Mouse (Mus musculus) liver, embryonic 16.5 days (tissue): ENCODE data around the gene Trmo. TPM values are rescaled to one million over a fixed set of nuclear protein-coding genes. Genes with fewer than 3 reads are reported as not detected.

Source experiments
- ATAC-seq: fragments of 200-750 bp; cut with Nextera tagmentation; 2 replicates; pipeline ENCODE4 v1.8.0; 2017; ENCODE audit warnings: low read depth, mild to moderate bottlenecking, moderate number of reproducible peaks, moderate library complexity
- H3K27ac ChIP-seq: fragments of 300-500 bp; sonication (generic); 2 replicates; pipeline ENCODE4 v1.5.1; 2014; ENCODE audit warnings: mild to moderate bottlenecking, low read length
- H3K27me3 ChIP-seq: fragments of 300-500 bp; sonication (generic); 2 replicates; pipeline ENCODE4 v1.6.1; 2014; ENCODE audit warnings: low read depth, low read length, mixed read lengths; ENCODE audit not compliant: control insufficient read depth, insufficient read depth
- H3K36me3 ChIP-seq: fragments of 300-500 bp; sonication (generic); 2 replicates; pipeline ENCODE4 v1.6.1; 2014; ENCODE audit warnings: mild to moderate bottlenecking; ENCODE audit not compliant: control insufficient read depth, insufficient read depth
- H3K4me1 ChIP-seq: fragments of 300-500 bp; sonication (generic); 2 replicates; pipeline ENCODE4 v1.6.1; 2014; ENCODE audit warnings: low read depth, low read length, mixed read lengths; ENCODE audit not compliant: control insufficient read depth
- H3K4me2 ChIP-seq: fragments of 300-500 bp; sonication (generic); 2 replicates; pipeline ENCODE4 v1.6.1; 2014; ENCODE audit warnings: low read depth, low read length, mixed read lengths
- H3K4me3 ChIP-seq: fragments of 300-500 bp; sonication (generic); 2 replicates; pipeline ENCODE4 v1.5.1; 2014; ENCODE audit warnings: low read depth, mild to moderate bottlenecking, low read length
- H3K9ac ChIP-seq: fragments of 300-500 bp; sonication (generic); 2 replicates; pipeline ENCODE4 v1.6.1; 2014; ENCODE audit warnings: low read depth, low read length
- H3K9me3 ChIP-seq: fragments of 300-500 bp; sonication (generic); replicated peaks from 2 replicates; pipeline ENCODE4 v1.6.1; 2016; ENCODE audit warnings: low read length; ENCODE audit not compliant: control insufficient read depth
- WGBS: fragments of 180-500 bp; shearing (Covaris S2); extraction: QIAGEN DNeasy Blood & Tissue Kit; methylation state at CpG from one replicate; pipeline ENCODE4 v1.1.7; 2014; ENCODE audit not compliant: insufficient replicate concordance; 5-methylcytosine and 5-hydroxymethylcytosine counted together
- polyA plus RNA-seq: library from polyadenylated mRNA; unstranded; fragments of >200 nt; fragmentation: Nextera tagmentation; extraction: Ambion mirVana; gene quantifications from 2 replicates; pipeline ENCODE4 v1.2.1, GENCODE M21; 2015

Trmo gene
- polyA plus RNA-seq, 1 experiment from 2014 or later = 7.1 TPM

DNA sequence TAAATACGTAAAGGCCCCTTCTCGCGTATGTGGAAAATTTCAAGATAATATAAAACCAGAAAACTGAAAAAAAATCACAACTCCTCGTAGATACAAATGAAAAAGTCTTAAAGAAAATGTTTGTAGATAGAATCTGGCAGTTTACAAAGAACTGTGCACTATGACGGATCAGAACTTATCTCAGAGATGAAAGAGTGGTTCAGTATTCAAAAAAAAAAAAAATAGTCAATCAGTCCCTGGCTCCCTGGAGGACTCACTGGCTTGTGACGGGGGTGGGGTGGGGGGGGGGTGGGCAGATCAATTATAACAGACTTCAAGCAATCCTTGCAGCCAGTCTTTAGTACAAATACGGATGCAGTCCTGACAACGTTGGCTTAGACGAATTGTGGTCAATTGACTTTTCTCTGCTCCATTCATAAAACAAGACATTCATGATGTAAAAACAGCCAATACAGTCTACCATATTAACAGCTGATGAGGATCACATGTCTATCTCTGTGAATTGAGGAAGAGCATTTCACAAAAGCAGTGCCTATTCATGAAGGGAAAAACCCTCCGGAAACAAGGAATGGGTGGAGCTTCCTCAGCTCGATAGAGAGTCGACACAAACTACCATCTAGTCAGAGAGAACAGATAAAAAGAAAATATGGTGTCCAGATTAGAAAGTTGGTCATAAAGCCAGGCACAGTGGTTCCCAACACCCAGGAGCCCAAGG lies 29.5 kb downstream of the Trmo start:
- no peak for ATAC-seq

DNA sequence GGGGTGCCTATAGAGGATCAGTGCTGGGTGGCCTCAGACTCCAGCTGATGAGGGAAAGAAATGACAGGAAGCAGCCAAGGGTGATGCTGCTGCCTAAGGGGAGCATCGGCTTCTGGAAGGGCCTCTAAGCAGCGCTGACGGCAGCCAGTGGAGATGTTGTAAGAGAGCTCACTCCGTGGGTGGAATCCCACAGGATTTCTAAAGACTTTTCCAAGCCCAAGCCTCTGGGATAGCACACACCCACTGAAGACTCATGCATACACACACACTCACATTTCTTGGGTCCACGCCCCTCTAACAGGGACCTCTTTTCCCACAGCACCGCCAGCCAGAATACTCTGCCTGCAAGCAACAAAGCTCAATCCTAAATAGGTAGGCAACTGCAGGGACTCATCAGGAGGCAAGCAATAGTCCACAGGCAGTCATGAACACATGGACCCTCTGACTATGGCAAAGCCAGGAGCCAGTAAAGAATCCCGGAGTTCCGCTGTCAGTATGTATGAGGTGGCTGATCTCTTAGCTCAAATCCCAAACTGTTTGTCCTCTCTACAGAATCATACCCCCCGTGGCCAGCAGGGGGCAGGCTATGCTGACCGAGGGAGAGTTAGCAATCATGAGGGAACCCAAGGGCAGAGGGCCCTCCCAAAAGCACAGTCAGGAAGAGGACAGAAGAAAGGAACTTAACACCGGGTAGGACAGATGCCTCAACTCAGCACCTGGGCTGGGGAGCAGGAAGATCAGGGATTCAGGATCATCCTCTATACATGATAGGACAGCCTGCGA lies 32.7 kb downstream of the Trmo start:
- Histone ChIP-seq H3K4me2 (no peak overlapping the region), H3K4me3 (no peak overlapping the region), H3K9ac (no peak overlapping the region), H3K4me1 (no peaks in the 10 kb centered on the region), H3K27ac (no peak overlapping the region), H3K9me3 (no peaks in the 10 kb centered on the region), H3K27me3 (peaks cover 15% of the 10 kb centered on the region), H3K36me3 (no peaks in the 10 kb centered on the region)
- 47% methylated on average over 12 of the region's 12 CpGs for WGBS
- ATAC-seq = no peak

More for the DNA sequence above, 29.5 kb downstream of the Trmo start:
- H3K9me3 ChIP-seq = peaks cover 2% of the 10 kb centered on the region
- WGBS = 48% methylated on average over 12 of the region's 12 CpGs
- H3K27me3 ChIP-seq = peaks cover 2% of the 10 kb centered on the region
- no peaks in the 10 kb centered on the region for H3K4me1 ChIP-seq
- no peak overlapping the region for H3K4me2 ChIP-seq
- H3K36me3 ChIP-seq = no peaks in the 10 kb centered on the region
- H3K9ac ChIP-seq = no peak overlapping the region
- no peak overlapping the region for H3K27ac ChIP-seq
- H3K4me3 ChIP-seq = no peak overlapping the region

- no peak for ATAC-seq
- H3K36me3 ChIP-seq = no peaks in the 10 kb centered on the region
- no peak overlapping the region for H3K4me2 ChIP-seq
- H3K4me1 ChIP-seq = no peaks in the 10 kb centered on the region
- no peak overlapping the region for H3K4me3 ChIP-seq
- peaks cover 48% of the 10 kb centered on the region for H3K27me3 ChIP-seq
- no peak overlapping the region for H3K27ac ChIP-seq
- H3K9ac ChIP-seq = no peak overlapping the region
- no peaks in the 10 kb centered on the region for H3K9me3 ChIP-seq
- WGBS = 13% methylated on average over 10 of the region's 10 CpGs
Measured at GRCm38 (mm10) chr4:46353045-46353444, 36.2 kb downstream of the Trmo start.

GRCm38 (mm10) chr4:46349530-46349929 lies 39.7 kb downstream of the Trmo start:
- Histone ChIP-seq H3K9me3 (no peaks in the 10 kb centered on the region), H3K9ac (no peak overlapping the region), H3K4me2 (no peak overlapping the region), H3K27ac (no peak overlapping the region), H3K36me3 (no peaks in the 10 kb centered on the region), H3K4me3 (no peak overlapping the region), H3K27me3 (peaks cover 81% of the 10 kb centered on the region), H3K4me1 (peaks cover 2% of the 10 kb centered on the region; the same call in 1 of the 2 replicates)
- 39% methylated on average over 5 of the region's 5 CpGs for WGBS
- no peak for ATAC-seq

- H3K9ac ChIP-seq = no peak overlapping the region
- ATAC-seq = no peak
- no peak overlapping the region for H3K4me3 ChIP-seq
- no peak overlapping the region for H3K4me2 ChIP-seq
- H3K27me3 ChIP-seq = peaks cover 87% of the 10 kb centered on the region
- no peaks in the 10 kb centered on the region for H3K36me3 ChIP-seq
- 17% methylated on average over 9 of the region's 9 CpGs for WGBS
- no peak overlapping the region for H3K27ac ChIP-seq
- H3K9me3 ChIP-seq = no peaks in the 10 kb centered on the region
- H3K4me1 ChIP-seq = peaks cover 5% of the 10 kb centered on the region; the same call in 1 of the 2 replicates
Measured at GRCm38 (mm10) chr4:46348897-46349296, 40.3 kb downstream of the Trmo start.

DNA sequence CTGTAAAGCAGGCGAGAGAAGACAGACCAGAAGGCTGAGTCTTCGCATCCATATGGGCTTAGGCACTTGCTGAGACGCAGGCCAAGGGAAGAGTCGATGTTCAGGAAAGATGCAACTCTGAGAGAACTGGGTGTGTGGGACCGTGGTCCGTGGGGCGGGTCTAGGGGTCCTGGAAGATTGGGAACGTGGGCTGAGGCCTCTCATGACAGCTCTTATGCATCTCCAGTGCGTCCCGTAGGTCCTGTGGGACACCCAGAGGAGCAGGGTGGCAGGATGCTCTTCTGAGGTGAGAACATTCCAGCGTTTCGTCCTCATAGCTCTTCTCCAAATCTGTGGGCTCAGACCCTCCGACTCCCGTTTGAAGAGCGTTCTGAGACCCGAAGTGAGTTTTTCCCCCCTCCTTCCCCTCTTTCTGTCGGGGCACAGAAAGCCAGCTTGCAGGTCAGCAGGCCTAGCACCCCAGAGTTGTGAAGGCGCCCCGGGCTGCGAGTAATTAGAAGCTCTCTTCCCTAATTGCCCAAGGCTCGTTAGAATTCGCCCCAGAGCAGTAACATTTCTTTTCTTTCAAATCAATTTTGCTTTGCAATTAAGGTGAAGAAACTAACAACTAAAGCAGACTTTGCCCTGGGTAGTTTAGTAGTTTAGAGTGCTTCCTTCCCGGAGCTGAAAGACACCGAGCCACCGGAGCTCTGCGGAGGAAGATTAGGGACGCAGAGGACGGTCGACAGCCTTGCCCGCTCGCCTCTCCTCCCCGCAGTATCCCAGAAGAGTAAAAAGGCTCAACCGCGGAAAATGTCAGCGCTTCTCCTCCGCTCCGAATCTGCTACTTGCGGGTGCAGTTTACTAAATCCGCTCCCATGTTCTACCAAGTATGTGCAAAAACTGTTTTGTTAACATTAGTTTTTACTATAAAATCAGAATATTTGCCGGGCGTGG lies 41.4 kb downstream of the Trmo start:
- no peaks in the 10 kb centered on the region for H3K9me3 ChIP-seq
- H3K27me3 ChIP-seq = peaks cover 93% of the 10 kb centered on the region
- ATAC-seq = no peak
- H3K4me3 ChIP-seq = no peak overlapping the region
- H3K27ac ChIP-seq = no peak overlapping the region
- H3K36me3 ChIP-seq = no peaks in the 10 kb centered on the region
- peaks cover 5% of the 10 kb centered on the region; the same call in 1 of the 2 replicates for H3K4me1 ChIP-seq
- no peak overlapping the region for H3K9ac ChIP-seq
- H3K4me2 ChIP-seq = no peak overlapping the region
- WGBS = 3% methylated on average over 40 of the region's 41 CpGs

- no peak overlapping the region for H3K4me3 ChIP-seq
- H3K36me3 ChIP-seq = no peaks in the 10 kb centered on the region
- no peak overlapping the region for H3K9ac ChIP-seq
- no peak overlapping the region for H3K27ac ChIP-seq
- ATAC-seq = no peak
- 5% methylated on average over 4 of the region's 4 CpGs for WGBS
- peaks cover 5% of the 10 kb centered on the region; the same call in 1 of the 2 replicates for H3K4me1 ChIP-seq
- peaks cover 98% of the 10 kb centered on the region for H3K27me3 ChIP-seq
- no peak overlapping the region for H3K4me2 ChIP-seq
- no peaks in the 10 kb centered on the region for H3K9me3 ChIP-seq
Measured at GRCm38 (mm10) chr4:46347141-46347540, 42.1 kb downstream of the Trmo start.

GRCm38 (mm10) chr4:46346221-46346620 lies 43.0 kb downstream of the Trmo start:
- H3K27ac ChIP-seq = no peak overlapping the region
- H3K9me3 ChIP-seq = no peaks in the 10 kb centered on the region
- H3K4me2 ChIP-seq = no peak overlapping the region
- peaks cover 98% of the 10 kb centered on the region for H3K27me3 ChIP-seq
- ATAC-seq = no peak
- WGBS = 19% methylated on average over 6 of the region's 6 CpGs
- H3K4me3 ChIP-seq = no peak overlapping the region
- H3K4me1 ChIP-seq = peaks cover 5% of the 10 kb centered on the region; the same call in 1 of the 2 replicates
- no peak overlapping the region for H3K9ac ChIP-seq
- H3K36me3 ChIP-seq = no peaks in the 10 kb centered on the region
